Mouse (Mus musculus) kidney, adult 2 months (tissue): ENCODE measurements at regions not wholly inside any gene's neighbourhood (a gene's known extent, or its start where the extent isn't known, plus 50 kb on each side); places are given as distances from the start of the nearest gene placed in this dataset.

Experiments
- CTCF ChIP-seq: fragments of 200-500 bp; conservative IDR thresholded peaks from 2 replicates; pipeline ENCODE4 v1.5.1; 2011; ENCODE audit warnings: low read depth, mild to moderate bottlenecking, control low read depth, low read length, moderate library complexity, mixed read lengths; ENCODE audit not compliant: insufficient read depth, insufficient read length
- POLR2A ChIP-seq: fragments of 200-500 bp; IDR thresholded peaks from one replicate; pipeline ENCODE4 v1.6.1; 2011; ENCODE audit warnings: low read depth, low read length, control low read depth

- TF ChIP-seq POLR2A (no peak), CTCF (no peak)
These were observed 78.3 kb downstream of the Olig3 start for GRCm38 (mm10) chr10:19434661-19435060.
